Mouse (Mus musculus) stomach, embryonic 16.5 days (tissue): Measurements from ENCODE around the gene Rtel1. TPM values are rescaled to one million over a fixed set of nuclear protein-coding genes. Genes with fewer than 3 reads are reported as not detected.
A peak's percentile ranks its signal among the peaks of the same experiment; 100 is the strongest.

ENCODE experiments used
- ATAC-seq: fragments of 200-750 bp; cut with Nextera tagmentation; 2 replicates; pipeline ENCODE4 v1.8.0; 2017; ENCODE audit warnings: moderate number of reproducible peaks, moderate TSS enrichment; ENCODE audit not compliant: insufficient read depth, low FRiP score
- H3K27ac ChIP-seq: fragments of 300-500 bp; sonication (generic); 2 replicates; pipeline ENCODE4 v1.5.1; 2014; ENCODE audit warnings: low read length
- H3K27me3 ChIP-seq: fragments of 300-500 bp; sonication (generic); 2 replicates; pipeline ENCODE4 v1.6.1; 2014; ENCODE audit warnings: low read length, control low read depth, mixed read lengths; ENCODE audit not compliant: control insufficient read depth, insufficient read depth
- H3K36me3 ChIP-seq: fragments of 300-500 bp; sonication (generic); 2 replicates; pipeline ENCODE4 v1.6.1; 2014; ENCODE audit warnings: low read length; ENCODE audit not compliant: control insufficient read depth, insufficient read depth
- H3K4me1 ChIP-seq: fragments of 300-500 bp; sonication (generic); 2 replicates; pipeline ENCODE4 v1.6.1; 2014; ENCODE audit warnings: low read length, control low read depth, mixed read lengths; ENCODE audit not compliant: control insufficient read depth, insufficient read depth
- H3K4me2 ChIP-seq: fragments of 300-500 bp; sonication (generic); 2 replicates; pipeline ENCODE4 v1.6.1; 2014; ENCODE audit warnings: low read depth, low read length, mixed read lengths
- H3K4me3 ChIP-seq: fragments of 300-500 bp; sonication (generic); replicated peaks from 2 replicates; pipeline ENCODE4 v1.5.1; 2014; ENCODE audit warnings: mild to moderate bottlenecking, low read length
- H3K9ac ChIP-seq: fragments of 300-500 bp; sonication (generic); 2 replicates; pipeline ENCODE4 v1.6.1; 2014; ENCODE audit warnings: low read length
- H3K9me3 ChIP-seq: fragments of 300-500 bp; sonication (generic); replicated peaks from 2 replicates; pipeline ENCODE4 v1.6.1; 2016; ENCODE audit warnings: low read length, control low read depth; ENCODE audit not compliant: control insufficient read depth
- WGBS: fragments of 180-500 bp; shearing (Covaris S2); extraction: QIAGEN DNeasy Blood & Tissue Kit; methylation state at CpG from one replicate; pipeline ENCODE4 v1.1.7; 2014; 5-methylcytosine and 5-hydroxymethylcytosine counted together
- polyA plus RNA-seq: library from polyadenylated mRNA; unstranded; fragments of >200 nt; fragmentation: Nextera tagmentation; extraction: Ambion mirVana; gene quantifications from 2 replicates; pipeline ENCODE4 v1.2.1, GENCODE M21; 2015

Gene Rtel1
- polyA plus RNA-seq, 1 experiment from 2014 or later, result 33.8 TPM

DNA sequence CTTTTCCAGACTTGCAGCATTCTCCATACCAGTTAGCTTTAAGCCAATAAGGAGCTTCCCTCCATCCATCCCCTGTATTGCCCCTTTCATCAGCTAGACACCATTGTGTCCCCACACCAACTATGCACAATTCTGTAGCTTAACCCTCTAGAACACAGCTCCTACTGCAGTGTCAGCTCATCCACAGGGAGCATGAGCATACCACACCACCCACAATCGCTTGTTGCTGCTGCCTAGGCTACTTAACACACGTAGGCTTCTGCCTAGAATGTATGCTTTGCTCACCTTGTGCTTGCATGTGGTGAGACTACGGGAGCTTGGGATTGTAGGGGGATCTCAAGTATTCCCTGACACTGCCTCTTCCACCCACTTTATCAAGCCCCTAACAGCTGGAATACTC, 37.2 kb downstream of the Rtel1 start:
- ATAC-seq, result no peak
- H3K27ac ChIP-seq, result no peak overlapping the region
- no peaks in the 10 kb centered on the region for H3K27me3 ChIP-seq
- H3K9ac ChIP-seq, result no peak overlapping the region
- H3K4me1 ChIP-seq, result no peaks in the 10 kb centered on the region
- H3K4me3 ChIP-seq, result no peak overlapping the region
- H3K9me3 ChIP-seq, result no peaks in the 10 kb centered on the region
- no peak overlapping the region for H3K4me2 ChIP-seq
- 82% methylated on average over 3 of the region's 3 CpGs for WGBS
- H3K36me3 ChIP-seq, result peaks cover 11% of the 10 kb centered on the region

DNA sequence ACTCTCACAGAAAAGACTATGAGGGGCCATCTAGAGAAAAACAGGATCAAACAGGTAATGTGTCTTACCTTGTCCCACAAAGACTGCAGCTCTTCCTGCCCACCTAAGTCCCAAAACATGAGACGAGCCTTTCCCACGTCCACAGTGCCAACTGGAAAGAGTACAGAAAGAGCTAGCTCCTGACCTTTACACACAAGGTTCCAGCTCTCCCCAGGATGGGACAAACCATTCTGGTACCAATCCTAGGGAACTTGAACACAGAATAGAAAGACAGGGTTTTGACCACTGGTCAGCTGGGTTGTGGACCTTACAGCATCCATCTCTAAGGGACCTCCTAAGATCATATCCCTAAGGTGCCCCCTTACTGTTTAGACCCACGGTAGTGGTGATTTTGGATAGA, 44.4 kb downstream of the Rtel1 start:
- H3K27ac ChIP-seq, result no peak overlapping the region
- 82% methylated on average over 3 of the region's 3 CpGs for WGBS
- H3K9me3 ChIP-seq, result no peaks in the 10 kb centered on the region
- peak overlapping the region; percentile 91 for H3K9ac ChIP-seq
- no peaks in the 10 kb centered on the region for H3K27me3 ChIP-seq
- peak overlapping the region; percentile 96 for H3K4me2 ChIP-seq
- H3K4me3 ChIP-seq, result peak overlapping the region; percentile 81
- peaks cover 23% of the 10 kb centered on the region for H3K4me1 ChIP-seq
- H3K36me3 ChIP-seq, result peaks cover 3% of the 10 kb centered on the region
- no peak for ATAC-seq

DNA sequence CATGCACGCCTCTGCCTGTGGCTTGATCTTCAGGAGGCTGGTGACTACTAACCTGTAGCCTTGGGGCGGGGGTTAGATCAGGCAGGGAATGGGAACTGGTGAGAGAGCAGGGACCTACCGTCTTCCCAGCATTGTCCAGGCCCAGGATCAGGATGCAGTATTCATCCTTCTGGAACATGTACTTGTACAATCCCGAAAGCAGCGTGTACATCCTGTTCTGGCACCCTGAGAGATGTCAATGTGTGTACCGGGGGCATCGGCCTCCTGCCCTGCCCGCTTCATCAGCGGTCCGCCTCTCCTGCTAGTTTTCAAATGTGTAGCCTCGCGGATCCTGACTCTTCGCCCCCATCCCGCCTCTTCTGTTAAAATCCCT, 44.9 kb downstream of the Rtel1 start:
- no peak for ATAC-seq
- H3K4me3 ChIP-seq, result peak overlapping the region; percentile 81
- H3K9ac ChIP-seq, result peak overlapping the region; percentile 91
- WGBS, result 6% methylated on average over 14 of the region's 14 CpGs
- peak overlapping the region; percentile 86; the same call in 1 of the 2 replicates for H3K27ac ChIP-seq
- no peaks in the 10 kb centered on the region for H3K27me3 ChIP-seq
- peaks cover 23% of the 10 kb centered on the region for H3K4me1 ChIP-seq
- H3K36me3 ChIP-seq, result no peaks in the 10 kb centered on the region; the same call in 1 of the 2 replicates
- H3K9me3 ChIP-seq, result no peaks in the 10 kb centered on the region
- peak overlapping the region; percentile 96 for H3K4me2 ChIP-seq

DNA sequence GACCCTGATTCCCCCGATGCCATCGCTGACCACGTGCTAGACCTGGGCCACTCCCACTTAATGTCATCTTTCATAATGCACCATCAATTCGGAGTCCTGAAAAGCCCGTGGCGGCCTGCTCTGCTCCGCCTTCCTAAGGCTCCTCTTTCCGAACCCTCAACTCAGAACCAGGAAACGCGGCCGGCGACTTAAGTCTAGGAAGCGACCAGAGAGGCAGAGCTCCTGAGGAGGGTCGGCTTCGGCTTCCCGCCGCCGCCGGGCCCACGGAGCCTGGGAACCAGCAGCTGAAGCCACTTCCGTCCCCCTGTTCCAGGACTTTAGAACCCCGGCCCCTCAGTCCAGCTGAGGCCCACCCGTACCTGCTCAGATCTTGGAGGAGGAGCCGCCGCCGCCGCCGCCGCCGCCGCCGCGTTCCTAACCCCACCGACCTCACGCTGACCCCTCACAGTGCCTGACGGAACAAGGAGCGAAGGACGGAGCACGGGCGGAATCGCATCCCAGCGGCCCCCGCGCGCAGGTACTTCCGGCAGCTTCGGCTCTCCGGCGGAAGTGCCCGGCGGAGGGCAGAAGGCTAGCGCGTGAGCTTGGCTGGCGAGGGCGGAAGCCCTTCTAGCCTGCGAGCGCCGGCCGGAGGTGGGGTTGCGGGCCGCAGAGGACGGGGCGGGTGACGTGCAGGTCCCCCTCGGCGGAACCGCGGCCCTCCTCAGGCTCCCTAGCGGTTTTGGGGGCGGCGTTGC, 45.5 kb downstream of the Rtel1 start, which contains the start of the genes Zgpat and Arfrp1:
Gene Zgpat, plus strand, starts transcription at position 69 of the 737 bp plus-strand sequence.
Gene Arfrp1, minus strand, starts transcription at position 545 of the 737 bp plus-strand sequence.
- WGBS, result under 1% methylated on average over 64 of the region's 71 CpGs
- peaks cover 5% of the 10 kb centered on the region; the same call in 1 of the 2 replicates for H3K36me3 ChIP-seq
- peak within 1 kb of the TSS; percentile 86 for H3K27ac ChIP-seq
- peaks cover 23% of the 10 kb centered on the region for H3K4me1 ChIP-seq
- peak; percentile 90 for ATAC-seq
- H3K27me3 ChIP-seq, result no peaks in the 10 kb centered on the region
- H3K4me3 ChIP-seq, result peak within 1 kb of the TSS; percentile 81
- no peaks in the 10 kb centered on the region; the same call in 1 of the 2 replicates for H3K9me3 ChIP-seq
- peak within 1 kb of the TSS; percentile 96 for H3K4me2 ChIP-seq
- H3K9ac ChIP-seq, result peak within 1 kb of the TSS; percentile 91

DNA sequence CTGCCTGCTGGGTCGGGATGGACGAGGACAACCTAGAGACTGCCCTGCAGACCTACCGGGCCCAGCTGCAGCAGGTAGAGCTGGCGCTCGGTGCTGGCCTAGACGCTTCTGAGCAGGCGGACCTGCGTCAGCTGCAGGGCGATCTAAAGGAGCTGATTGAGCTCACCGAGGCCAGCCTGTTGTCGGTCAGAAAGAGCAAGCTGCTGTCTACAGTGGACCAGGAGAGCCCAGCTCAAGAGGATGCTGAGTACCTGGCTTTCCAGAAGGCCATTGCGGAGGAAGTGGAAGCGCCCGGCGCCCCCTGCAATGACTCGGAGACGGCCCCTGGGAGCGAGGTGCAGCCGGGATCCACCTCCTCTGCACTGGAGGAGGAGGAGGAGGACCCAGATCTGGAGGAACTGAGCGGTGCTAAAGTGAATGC, 46.1 kb downstream of the Rtel1 start:
- Histone ChIP-seq H3K9me3 (no peaks in the 10 kb centered on the region; the same call in 1 of the 2 replicates), H3K27me3 (no peaks in the 10 kb centered on the region), H3K36me3 (peaks cover 6% of the 10 kb centered on the region; the same call in 1 of the 2 replicates), H3K4me2 (peak overlapping the region; percentile 96), H3K9ac (peak overlapping the region; percentile 91), H3K27ac (peak overlapping the region; percentile 86), H3K4me3 (peak overlapping the region; percentile 81), H3K4me1 (peaks cover 23% of the 10 kb centered on the region)
- peak; percentile 59; the same call in 1 of the 2 replicates for ATAC-seq
- WGBS, result under 1% methylated on average over 20 of the region's 20 CpGs

DNA sequence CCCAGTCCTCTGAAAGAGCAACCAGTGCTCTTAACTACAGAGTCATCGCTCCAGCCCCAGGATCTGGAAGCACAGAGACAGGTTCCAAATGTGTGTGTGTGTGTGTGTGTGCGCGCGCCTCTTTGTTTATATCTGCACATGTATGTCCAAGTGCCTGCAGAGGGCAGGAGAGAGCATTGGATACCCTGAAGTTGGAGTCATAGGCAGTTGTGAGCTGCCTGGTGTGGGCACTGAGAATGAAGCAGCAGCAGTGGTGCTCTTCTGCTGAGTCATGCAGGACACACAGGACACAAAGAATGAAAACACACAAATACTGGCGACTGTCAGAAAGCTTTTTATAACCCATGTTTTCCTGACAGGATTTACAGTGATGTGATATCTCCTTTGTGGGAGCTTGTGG, 50.5 kb downstream of the Rtel1 start:
- WGBS, result 96% methylated on average over 5 of the region's 5 CpGs
- H3K9me3 ChIP-seq, result no peaks in the 10 kb centered on the region; the same call in 1 of the 2 replicates
- ATAC-seq, result no peak

DNA sequence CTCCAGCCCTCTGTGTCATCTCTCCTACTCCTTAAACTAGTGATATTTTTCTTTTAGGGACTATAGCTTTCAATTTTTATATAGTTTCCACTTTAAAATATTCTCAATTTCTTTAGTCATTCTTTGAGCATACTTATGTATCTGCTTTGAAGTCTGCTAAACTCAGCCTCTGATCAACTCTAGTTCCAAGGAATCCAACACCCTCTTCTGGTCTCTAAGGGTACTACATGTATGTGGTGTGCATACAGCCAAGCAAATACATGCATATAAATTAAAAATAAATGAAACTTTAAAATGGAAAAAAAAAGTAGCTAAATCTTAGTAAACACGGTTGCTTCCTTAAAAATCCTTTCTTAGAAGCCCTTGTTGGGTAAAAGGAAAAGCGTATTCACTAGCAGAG, 56.2 kb downstream of the Rtel1 start:
- Histone ChIP-seq H3K36me3 (peaks cover 4% of the 10 kb centered on the region; the same call in 1 of the 2 replicates), H3K4me1 (no peaks in the 10 kb centered on the region), H3K27me3 (no peaks in the 10 kb centered on the region), H3K27ac (no peak overlapping the region), H3K4me2 (no peak overlapping the region), H3K9ac (no peak overlapping the region), H3K4me3 (no peak overlapping the region), H3K9me3 (no peaks in the 10 kb centered on the region)
- no peak for ATAC-seq
- 94% methylated on average over 2 of the region's 2 CpGs for WGBS

More for the DNA sequence above, 50.5 kb downstream of the Rtel1 start:
- H3K36me3 ChIP-seq, result 0 out of 2 replicates have a peak, but pooled peaks cover 6% of the 10 kb centered on the region
- H3K4me1 ChIP-seq, result peaks cover 16% of the 10 kb centered on the region
- H3K4me3 ChIP-seq, result no peak overlapping the region
- no peak overlapping the region for H3K4me2 ChIP-seq
- H3K27ac ChIP-seq, result no peak overlapping the region
- no peak overlapping the region for H3K9ac ChIP-seq
- no peaks in the 10 kb centered on the region for H3K27me3 ChIP-seq

DNA sequence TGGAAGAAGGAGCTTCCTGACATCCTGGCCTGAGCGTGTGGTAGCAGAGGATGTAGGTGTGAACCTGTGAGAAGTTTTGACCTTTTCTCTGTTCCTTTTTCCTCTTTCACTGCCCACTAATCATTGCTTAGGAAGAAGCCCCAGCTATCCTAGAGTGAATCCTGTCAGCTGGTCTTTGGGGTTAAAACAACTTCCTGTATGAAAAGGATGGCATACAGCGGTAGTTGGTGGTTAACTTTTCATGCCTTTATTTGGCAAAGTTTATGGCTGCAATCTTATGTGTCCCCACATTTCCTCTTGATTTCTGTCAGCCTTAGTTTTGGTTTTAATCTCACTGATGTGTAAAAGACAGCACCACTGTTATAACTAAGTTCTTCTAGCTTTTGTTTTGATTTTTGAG, 57.7 kb downstream of the Rtel1 start:
- Histone ChIP-seq H3K27ac (no peak overlapping the region), H3K4me3 (no peak overlapping the region), H3K27me3 (no peaks in the 10 kb centered on the region), H3K4me2 (no peak overlapping the region), H3K4me1 (no peaks in the 10 kb centered on the region), H3K36me3 (peaks cover 7% of the 10 kb centered on the region), H3K9ac (no peak overlapping the region), H3K9me3 (no peaks in the 10 kb centered on the region)
- no peak for ATAC-seq
- WGBS, result 73% methylated on average over 2 of the region's 2 CpGs

DNA sequence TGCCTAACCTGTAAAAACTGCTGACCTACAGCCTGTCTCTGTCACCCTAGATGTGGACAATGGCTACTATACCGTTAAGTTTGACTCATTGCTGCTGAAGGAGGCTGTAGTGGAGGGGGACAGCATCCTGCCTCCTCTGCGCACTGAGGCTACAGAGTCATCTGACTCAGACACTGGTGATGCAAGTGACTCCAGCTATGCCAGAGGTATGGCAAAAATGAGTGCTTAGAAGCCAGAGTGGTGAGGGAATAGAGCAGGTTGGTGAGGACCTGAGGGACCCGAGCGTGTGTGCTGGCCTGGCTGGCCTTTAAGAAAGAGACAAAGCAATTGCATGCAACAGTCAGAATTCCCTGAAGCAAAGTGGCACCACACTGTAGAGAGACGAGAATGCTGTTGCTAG, 59.2 kb downstream of the Rtel1 start:
- Histone ChIP-seq H3K4me1 (no peaks in the 10 kb centered on the region), H3K27me3 (no peaks in the 10 kb centered on the region), H3K36me3 (peaks cover 11% of the 10 kb centered on the region), H3K9ac (no peak overlapping the region), H3K9me3 (no peaks in the 10 kb centered on the region), H3K4me2 (no peak overlapping the region), H3K4me3 (no peak overlapping the region), H3K27ac (no peak overlapping the region)
- WGBS, result 88% methylated on average over 5 of the region's 5 CpGs
- no peak for ATAC-seq
